Mouse (Mus musculus): ENCODE data around the gene Topbp1. TPM values are rescaled to one million over a fixed set of nuclear protein-coding genes. Genes with fewer than 3 reads are reported as not detected.
A peak's percentile ranks its signal among the peaks of the same experiment; 100 is the strongest.

Gene Topbp1
- polyA plus RNA-seq, 1 experiment from 2014 or later = 22.8 TPM

- H3K4me2 ChIP-seq (replicated peaks) = no peak overlapping the region
- H3K4me1 ChIP-seq (replicated peaks; ENCODE audit: control insufficient read depth, insufficient read depth, low read length) = no peaks in the 10 kb centered on the region
- H3K36me3 ChIP-seq (replicated peaks; ENCODE audit: control insufficient read depth, insufficient read depth) = no peaks in the 10 kb centered on the region
- no peaks in the 10 kb centered on the region for H3K27me3 ChIP-seq (ENCODE audit: control insufficient read depth, insufficient read depth, low read length)
- H3K9ac ChIP-seq = no peak overlapping the region
- H3K27ac ChIP-seq = no peak overlapping the region
- H3K4me3 ChIP-seq (replicated peaks; ENCODE audit: low read length) = no peak overlapping the region
- H3K9me3 ChIP-seq (ENCODE audit: control insufficient read depth, low read length) = no peaks in the 10 kb centered on the region
- DNase-seq (ENCODE audit: low spot score) (no peak), ATAC-seq (ENCODE audit: low FRiP score) (no peak)
- WGBS = 68% methylated on average over 6 of the region's 6 CpGs
These were observed 86.9 kb downstream of the Topbp1 start for GRCm38 (mm10) chr9:103391796-103392372.

GRCm38 (mm10) chr9:103393256-103393655 is 88.2 kb downstream of the Topbp1 start:
- Histone ChIP-seq H3K4me1 (replicated peaks; ENCODE audit: control insufficient read depth, insufficient read depth, low read length) (no peaks in the 10 kb centered on the region), H3K36me3 (replicated peaks; ENCODE audit: control insufficient read depth, insufficient read depth) (no peaks in the 10 kb centered on the region), H3K9me3 (ENCODE audit: control insufficient read depth, low read length) (no peaks in the 10 kb centered on the region), H3K9ac (no peak overlapping the region), H3K4me2 (replicated peaks) (no peak overlapping the region), H3K27me3 (ENCODE audit: control insufficient read depth, insufficient read depth, low read length) (no peaks in the 10 kb centered on the region), H3K27ac (no peak overlapping the region), H3K4me3 (replicated peaks; ENCODE audit: low read length) (no peak overlapping the region)
- DNase-seq (ENCODE audit: low spot score) (no peak), ATAC-seq (ENCODE audit: low FRiP score) (no peak)
- 91% methylated on average over 11 of the region's 11 CpGs for WGBS

- Histone ChIP-seq H3K9me3 (ENCODE audit: control insufficient read depth, low read length) (no peaks in the 10 kb centered on the region), H3K4me2 (replicated peaks) (no peak overlapping the region), H3K9ac (no peak overlapping the region), H3K36me3 (replicated peaks; ENCODE audit: control insufficient read depth, insufficient read depth) (no peaks in the 10 kb centered on the region), H3K4me1 (replicated peaks; ENCODE audit: control insufficient read depth, insufficient read depth, low read length) (0 out of 2 replicates have a peak, but pooled peaks cover 4% of the 10 kb centered on the region), H3K27me3 (ENCODE audit: control insufficient read depth, insufficient read depth, low read length) (no peaks in the 10 kb centered on the region), H3K27ac (no peak overlapping the region; the same call in 1 of the 2 replicates), H3K4me3 (replicated peaks; ENCODE audit: low read length) (no peak overlapping the region)
- ATAC-seq (ENCODE audit: low FRiP score) (peak; percentile 31; the same call in 1 of the 2 replicates), DNase-seq (ENCODE audit: low spot score) (no peak)
- WGBS = 67% methylated on average over 21 of the region's 21 CpGs
These were observed 93.6 kb downstream of the Topbp1 start for GRCm38 (mm10) chr9:103398509-103399157.

Other genes starting within 250 kb of the Topbp1 start
- gene Rab6b, start 193.4 kb upstream of the Topbp1 start, polyA plus RNA-seq (2014; fragmentation: Nextera tagmentation; extraction: Ambion mirVana) = 80.7 and 92.0 TPM in 2 replicates
- gene Srprb, start 103.1 kb upstream of the Topbp1 start, polyA plus RNA-seq (2014; fragmentation: Nextera tagmentation; extraction: Ambion mirVana) = 54.1 and 64.9 TPM in 2 replicates
- gene Gm20425, start 74.9 kb upstream of the Topbp1 start, polyA plus RNA-seq (2014; fragmentation: Nextera tagmentation; extraction: Ambion mirVana) = 0.48 and 4.0 TPM in 2 replicates
- 45.3 and 49.7 TPM in 2 replicates for gene Trf, start 74.8 kb upstream of the Topbp1 start, polyA plus RNA-seq (2014; fragmentation: Nextera tagmentation; extraction: Ambion mirVana)
- 0.50 and 0.73 TPM in 2 replicates for gene 1300017J02Rik, start 133 bp upstream of the Topbp1 start, polyA plus RNA-seq (2014; fragmentation: Nextera tagmentation; extraction: Ambion mirVana)
- 62.4 and 76.0 TPM in 2 replicates for gene Cdv3, start 60.6 kb downstream of the Topbp1 start, polyA plus RNA-seq (2014; fragmentation: Nextera tagmentation; extraction: Ambion mirVana)
- gene Bfsp2, start 175.2 kb downstream of the Topbp1 start, polyA plus RNA-seq (2014; fragmentation: Nextera tagmentation; extraction: Ambion mirVana) = 3.5 and 4.1 TPM in 2 replicates